Mouse (Mus musculus): ENCODE measurements around the gene Ildr2.

DNA sequence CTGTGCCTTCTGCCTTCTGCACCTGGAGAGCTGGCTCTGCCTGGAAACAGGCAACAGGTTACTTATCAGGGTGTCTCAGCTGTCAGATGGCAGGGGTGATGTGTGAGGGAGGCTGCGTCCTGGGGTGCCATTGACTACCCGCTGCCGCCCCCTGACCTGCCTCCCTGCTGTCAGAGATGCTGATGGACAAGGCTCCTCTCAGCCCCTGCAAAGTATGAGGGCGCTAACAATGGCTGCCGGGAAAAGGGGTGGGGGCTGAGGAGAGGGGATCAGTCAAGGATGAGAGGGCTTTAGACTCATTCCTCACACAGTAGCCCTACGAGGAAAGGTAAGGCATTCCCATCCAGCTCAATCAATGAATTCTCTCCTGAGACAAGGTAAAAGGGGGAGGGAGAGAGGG lies 2.4 kb downstream of the Ildr2 start:
- no peak for TF ChIP-seq CTCF (IDR thresholded peaks at IDR 0.05; ENCODE audit: low read depth, low read length)
- TF ChIP-seq TAL1 (conservative IDR thresholded peaks at IDR 0.05; ENCODE audit: low read depth, low read length): no peak
